20 mouse cellular contexts compared by ENCODE assay signal in the genomic region with DNA sequence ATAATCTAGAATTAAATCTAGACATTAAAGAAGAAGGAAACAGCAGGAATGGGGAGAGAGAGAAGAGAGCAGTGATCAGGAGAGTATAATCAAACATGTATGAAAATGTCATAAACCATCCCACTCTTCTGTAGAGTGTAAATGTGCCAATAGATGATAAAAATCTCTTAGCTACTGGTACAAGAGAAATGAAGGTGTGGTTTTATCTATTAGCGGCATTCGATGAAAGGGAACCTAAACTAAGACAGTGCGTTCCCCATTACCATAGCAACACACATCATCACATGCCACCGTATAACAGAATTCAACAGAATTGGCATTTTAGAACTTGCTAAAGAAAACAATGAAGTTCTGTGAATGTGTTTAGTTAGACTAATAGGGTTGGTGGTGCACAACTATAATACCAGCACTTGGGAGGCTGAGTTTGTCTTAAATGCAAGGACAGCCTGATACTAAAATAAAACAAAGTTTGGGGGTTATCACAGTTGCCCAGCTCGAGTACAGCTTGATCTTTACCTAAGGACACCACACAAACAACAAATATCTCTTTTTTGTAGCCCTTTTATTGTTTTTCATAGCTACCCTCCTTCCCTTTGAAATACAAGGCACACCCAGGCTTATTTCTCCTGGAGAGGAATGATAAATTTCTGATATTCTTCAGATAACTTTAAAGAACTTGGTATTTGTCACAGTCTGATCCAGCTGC. TPM values are rescaled to one million over a fixed set of nuclear protein-coding genes. Genes with fewer than 3 reads are reported as not detected.
"Had no signal": no experiment of that assay in that cellular context is flagged by ENCODE, and none has a peak within 500 bp of the region (broad histone marks: within the 10 kb centered on the region; RNA-seq: fewer than 3 reads in every experiment).

No protein-coding gene starts in this region.

- DNase-seq: kidney, adult 8-10 months; kidney, postnatal 25 days; left cerebral cortex, postnatal 4 days; lung, adult 2 months; lung, postnatal 36 days; midbrain, embryonic 14.5 days; right cerebral cortex, adult 18-20 months; right cerebral cortex, postnatal 25 days; thymus, adult 18-20 months; thymus, postnatal 36 days had no signal

- H3K9me3 ChIP-seq: midbrain, embryonic 10.5 days; neural tube, embryonic 15.5 days had no signal

- H3K27me3 ChIP-seq: neural tube, embryonic 15.5 days had no signal

- H3K4me2 ChIP-seq: neural tube, embryonic 15.5 days had no signal

- H3K27ac ChIP-seq: midbrain, embryonic 10.5 days; neural tube, embryonic 15.5 days had no signal

- H3K36me3 ChIP-seq: midbrain, embryonic 10.5 days had no signal

- H3K4me3 ChIP-seq: midbrain, embryonic 10.5 days; myocyte; neural tube, embryonic 15.5 days had no signal

- H3K4me1 ChIP-seq: midbrain, embryonic 10.5 days; neural tube, embryonic 15.5 days had no signal

- ATAC-seq: intestine, embryonic 16.5 days; lung, postnatal 0 days had no signal

- H3K9ac ChIP-seq: neural tube, embryonic 15.5 days had no signal

RNA-seq across cellular contexts. Expression of gene Fam71d, which starts 13.1 kb away (rescaled TPM):
- total RNA-seq: megakaryocyte progenitor cell, adult 5-6 weeks had no signal
- polyA plus RNA-seq: intestine, embryonic 16.5 days; kidney, embryonic 16.5 days; limb, embryonic 14.5 days; midbrain, embryonic 10.5 days; midbrain, embryonic 14.5 days; myocyte; neural tube, embryonic 11.5 days; stomach, embryonic 14.5 days had no signal
